Mouse (Mus musculus) liver, adult 2 months (tissue): ENCODE results near the gene Lrguk.

ENCODE experiments used
- CTCF ChIP-seq: fragments of 200-500 bp; IDR thresholded peaks from 2 replicates; pipeline ENCODE4 v1.5.1; 2011; ENCODE audit warnings: low read depth, low read length, control low read depth
- POLR2A ChIP-seq: fragments of 200-500 bp; IDR thresholded peaks from 2 replicates; pipeline ENCODE4 v1.6.1; 2011; ENCODE audit warnings: low read length, control low read depth; ENCODE audit not compliant: insufficient read depth; ENCODE audit errors: extremely low read depth

- TF ChIP-seq CTCF = no peak
- no peak for TF ChIP-seq POLR2A
Measured at GRCm38 (mm10) chr6:34124401-34124800, 95.2 kb downstream of the Lrguk start.
